Mouse (Mus musculus): Measurements from ENCODE around the gene Dennd1a. TPM values are rescaled to one million over a fixed set of nuclear protein-coding genes. Genes with fewer than 3 reads are reported as not detected.
"Not testable (repeated sequence)": the region's sequence is repeated elsewhere in the genome, so short reads cannot be mapped to it uniquely, and the experiment has no call there.

Dennd1a gene
- total RNA-seq, 2 experiments from 2014 or later = 29.9 to 35.4 TPM

DNA sequence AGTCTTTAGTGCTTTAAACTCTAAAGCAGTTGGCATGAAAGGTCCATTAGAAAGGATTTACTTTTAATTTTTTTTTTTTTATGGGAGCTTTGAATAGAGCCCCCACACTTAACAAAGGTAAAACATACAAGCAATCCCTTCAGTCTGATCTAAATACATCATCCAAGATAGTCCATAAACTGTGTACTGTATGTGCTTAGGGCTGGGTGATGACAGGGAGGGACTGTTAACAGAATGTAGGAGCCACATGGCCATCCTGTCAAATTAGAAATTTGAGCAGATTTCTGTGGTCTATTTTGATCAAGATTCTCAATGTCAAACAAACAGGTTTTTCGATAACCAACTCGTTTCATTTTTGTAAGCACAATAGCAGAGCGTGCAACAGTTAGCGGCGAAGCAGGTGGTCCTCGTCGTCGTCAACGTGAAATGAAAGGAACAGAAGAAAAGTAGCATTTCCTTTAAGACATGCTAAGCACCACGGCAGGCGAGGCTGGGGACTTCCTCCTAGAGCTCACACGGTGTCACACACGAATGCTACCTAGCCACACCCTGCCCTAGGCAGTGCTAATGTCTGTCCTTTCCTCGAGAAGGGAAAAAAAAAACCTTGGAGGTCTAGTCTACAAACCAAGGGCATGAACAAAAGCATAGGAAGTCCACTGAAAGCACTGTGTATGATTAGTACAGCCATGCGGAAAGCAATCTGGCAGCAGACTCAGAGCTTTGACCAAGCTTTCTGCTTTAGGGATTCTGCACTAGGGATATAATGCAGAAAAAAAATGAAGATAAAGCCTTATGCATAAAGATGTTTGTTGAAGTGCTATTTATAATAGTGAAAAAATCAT lies 305.4 kb downstream of the Dennd1a start:
- no peak for DNase-seq (ENCODE audit: low spot score in 2 of 2)

DNA sequence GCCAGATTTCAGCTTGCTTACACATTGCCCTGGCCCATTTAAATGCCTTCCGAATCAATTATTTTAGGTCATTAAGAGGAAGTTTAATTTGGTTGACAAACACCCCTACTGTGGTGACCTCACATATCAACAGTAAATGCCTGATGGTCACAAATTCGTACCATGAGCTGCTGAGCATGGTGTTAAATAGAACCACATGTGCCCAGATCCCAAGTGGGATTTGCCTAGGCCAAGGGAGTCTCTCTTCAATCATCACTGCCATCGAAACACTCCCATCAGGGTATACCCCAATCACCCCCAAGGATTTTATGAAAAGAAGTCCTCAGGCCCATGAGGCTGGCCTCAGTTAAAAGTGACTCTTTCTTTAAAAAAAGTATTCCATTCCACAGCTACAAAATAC lies 313.0 kb downstream of the Dennd1a start:
- no peak for DNase-seq (ENCODE audit: low spot score in 2 of 2)

DNA sequence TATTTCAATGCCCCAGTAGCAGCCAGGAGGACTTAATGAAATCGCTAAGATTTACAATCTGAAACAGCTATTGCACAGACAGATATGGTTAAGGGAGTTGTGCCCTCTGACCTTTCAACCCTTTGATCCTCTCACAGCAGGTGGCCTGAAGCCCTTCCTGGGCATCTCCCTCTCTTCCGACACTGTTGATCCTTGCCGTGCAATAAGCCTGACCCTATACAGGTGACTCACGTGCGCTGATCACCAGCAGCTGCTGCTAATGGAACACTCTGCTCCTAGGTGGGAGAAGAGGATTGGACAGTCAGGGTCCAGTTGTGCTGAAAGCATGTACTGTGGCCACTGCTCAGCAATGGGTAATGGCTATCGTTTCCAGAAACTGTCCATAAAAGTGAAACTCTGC lies 314.6 kb downstream of the Dennd1a start:
- DNase-seq (ENCODE audit: low spot score in 2 of 2) = no peak

DNA sequence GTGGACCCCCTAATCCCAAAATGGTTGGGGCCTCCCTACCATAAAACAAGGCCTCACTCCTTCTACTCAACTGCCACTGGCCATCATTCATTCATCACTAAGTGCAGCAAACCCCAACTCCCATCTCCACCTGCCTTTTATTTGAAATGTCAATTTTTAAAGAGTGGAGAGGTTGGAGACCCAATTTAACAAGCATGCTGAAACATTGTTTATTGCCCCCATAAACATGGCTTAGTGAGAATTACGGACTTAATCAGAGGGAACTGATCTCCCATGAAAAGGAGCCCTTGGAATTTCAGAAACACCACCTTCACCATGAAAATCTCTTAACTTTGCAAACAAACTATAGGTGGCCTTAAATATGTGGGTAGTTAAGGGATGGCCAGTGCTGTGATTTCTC lies 315.5 kb downstream of the Dennd1a start:
- DNase-seq (ENCODE audit: low spot score in 2 of 2) = no peak

DNA sequence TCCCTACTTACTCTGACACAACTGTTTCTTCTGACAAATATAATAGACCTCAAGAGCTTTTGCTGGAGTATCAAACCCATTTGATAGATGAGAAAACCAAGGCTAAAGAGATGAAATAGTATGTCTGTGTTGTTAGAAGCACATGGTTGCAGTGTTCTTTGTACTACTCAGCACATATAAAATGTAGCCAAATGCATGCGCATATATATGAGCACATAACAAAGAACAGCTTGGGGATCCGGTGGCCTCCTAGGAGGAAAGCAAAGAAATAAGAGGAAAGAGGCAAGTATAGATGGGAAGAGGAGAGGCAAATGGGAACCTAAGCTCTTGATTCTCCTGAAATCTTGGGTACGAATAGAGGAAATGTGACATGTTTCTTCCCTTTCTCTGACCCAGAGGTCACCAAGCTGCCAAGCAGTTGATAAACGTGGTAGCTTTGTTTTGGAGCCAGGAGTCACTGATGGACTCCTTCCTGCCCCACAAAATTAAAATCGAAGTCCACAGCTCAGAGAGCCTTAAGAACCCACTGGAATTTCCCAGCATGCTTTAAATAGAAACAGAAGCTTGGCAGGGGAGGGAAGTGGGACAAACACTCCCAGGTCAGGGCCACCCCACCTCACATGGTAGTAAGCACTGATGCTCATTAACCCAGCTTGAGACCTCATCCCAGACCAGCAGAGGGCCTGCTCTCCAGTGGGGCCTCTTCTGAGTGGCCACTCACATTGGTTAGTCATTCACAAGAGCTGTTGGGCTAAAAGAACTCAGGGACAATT lies 317.3 kb downstream of the Dennd1a start:
- DNase-seq (ENCODE audit: low spot score in 2 of 2) = no peak

DNA sequence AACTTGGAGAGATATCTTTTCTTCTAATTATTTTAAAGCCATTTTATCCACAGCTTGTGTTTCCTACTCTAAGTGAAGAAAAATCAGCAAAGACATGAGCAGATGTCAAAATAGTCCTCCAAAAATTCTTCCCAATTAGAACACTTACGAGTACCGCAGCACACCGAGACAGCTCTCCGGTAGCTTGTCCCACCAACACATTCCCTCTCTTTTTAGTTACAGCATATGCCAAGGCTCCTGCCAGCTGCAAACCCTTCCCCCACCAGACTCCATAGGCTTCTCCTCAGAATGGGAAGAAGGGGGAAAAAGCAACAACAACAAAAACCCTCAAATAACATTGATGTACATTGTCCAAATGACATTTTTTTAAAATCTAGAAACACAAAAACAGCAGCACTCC lies 322.7 kb downstream of the Dennd1a start:
- no peak for DNase-seq (ENCODE audit: low spot score in 2 of 2)

DNA sequence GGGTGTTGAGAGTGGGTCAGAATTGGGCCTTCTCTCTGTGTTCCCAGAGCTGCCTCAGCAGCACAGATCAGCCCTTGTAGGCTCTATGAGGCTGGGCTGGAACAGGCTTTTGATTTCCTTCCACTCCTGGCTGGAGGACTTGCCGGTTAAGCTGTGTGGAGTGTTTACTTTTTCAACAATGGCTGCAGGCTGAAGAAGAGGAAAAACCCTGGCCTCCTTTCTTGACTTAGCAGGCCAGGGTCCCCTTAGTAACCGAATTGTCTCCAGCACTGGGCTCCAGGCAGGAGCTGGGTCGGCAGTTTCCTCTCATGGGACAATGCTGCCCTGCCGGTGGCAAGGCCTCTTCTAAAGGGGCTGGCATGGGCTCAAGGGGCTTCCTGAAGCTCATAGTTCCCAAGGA lies 323.8 kb downstream of the Dennd1a start:
- no peak for DNase-seq (ENCODE audit: low spot score in 2 of 2)

DNA sequence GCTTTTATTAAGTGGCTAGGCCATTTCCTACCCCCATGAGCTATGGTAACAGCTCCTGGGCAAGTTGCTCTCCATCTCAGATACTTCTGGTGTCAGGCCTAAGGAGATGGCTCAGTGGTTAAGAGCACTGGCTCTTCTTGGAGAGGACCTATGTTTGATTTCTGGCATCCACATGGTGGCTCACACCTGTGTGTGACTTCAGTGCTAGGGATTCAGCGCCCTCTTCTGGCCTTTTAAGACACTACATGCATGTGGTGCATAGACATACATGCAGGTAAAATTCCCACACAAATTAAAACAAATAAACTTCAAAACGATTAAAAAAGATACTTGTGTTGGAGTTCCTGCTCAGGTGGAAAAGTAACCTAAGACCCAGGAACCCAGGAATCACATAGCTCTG lies 338.8 kb downstream of the Dennd1a start:
- no peak for DNase-seq (ENCODE audit: low spot score in 2 of 2)

DNA sequence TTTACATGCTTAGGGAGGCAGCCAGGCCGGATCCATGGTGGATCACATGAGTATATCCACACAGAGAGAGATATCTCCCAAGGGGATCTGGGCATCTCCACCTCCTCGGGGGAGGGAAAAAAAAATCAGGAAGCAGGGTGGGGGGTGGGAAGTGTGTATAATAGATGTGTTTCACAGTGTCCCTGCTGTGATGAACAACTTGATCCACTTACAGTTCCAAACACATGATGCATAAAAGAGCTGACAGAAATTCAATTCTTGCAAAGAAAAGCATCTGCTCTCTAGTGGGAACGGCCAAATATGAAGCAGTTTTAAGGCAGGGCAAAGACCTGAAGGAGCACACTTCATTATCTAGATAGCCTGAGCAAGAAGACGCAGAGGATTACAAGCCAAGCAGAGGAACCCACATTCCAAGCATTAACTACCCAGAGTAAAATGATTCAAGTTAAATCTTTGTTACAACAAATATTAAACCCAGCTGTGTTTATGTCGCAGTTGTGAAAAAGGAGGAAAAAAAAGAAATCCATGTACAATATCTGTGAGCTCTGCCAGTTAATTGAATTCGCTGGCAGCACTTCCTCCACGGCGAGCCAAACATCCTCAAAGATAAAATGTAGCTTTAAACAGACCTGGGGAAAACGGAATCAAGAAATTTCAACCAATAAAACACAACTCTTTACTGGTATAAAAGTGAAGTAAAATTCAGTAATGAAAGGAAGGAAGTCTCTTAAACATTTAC lies 341.4 kb downstream of the Dennd1a start:
- DNase-seq (ENCODE audit: low spot score in 2 of 2) = no peak

DNA sequence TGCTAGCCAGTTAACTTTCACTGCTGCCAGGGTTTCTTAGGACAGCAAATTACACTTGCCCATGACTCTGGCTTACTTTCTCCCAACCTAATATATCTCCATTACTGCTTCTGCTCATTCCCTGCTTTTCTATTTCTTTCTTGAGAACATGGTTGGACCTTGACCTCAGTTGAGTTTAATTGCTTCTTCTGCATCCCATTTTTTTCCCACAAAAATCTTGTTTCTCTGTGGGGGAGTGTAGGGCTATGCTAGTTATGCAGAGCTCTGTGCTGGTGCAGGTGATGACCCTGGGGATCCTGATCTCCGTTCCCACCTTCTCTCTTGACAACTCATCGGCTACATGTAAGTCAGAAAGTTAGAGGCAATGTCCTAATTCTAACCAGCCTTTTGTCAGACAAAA lies 344.3 kb downstream of the Dennd1a start:
- DNase-seq (ENCODE audit: low spot score in 2 of 2) = no peak

DNA sequence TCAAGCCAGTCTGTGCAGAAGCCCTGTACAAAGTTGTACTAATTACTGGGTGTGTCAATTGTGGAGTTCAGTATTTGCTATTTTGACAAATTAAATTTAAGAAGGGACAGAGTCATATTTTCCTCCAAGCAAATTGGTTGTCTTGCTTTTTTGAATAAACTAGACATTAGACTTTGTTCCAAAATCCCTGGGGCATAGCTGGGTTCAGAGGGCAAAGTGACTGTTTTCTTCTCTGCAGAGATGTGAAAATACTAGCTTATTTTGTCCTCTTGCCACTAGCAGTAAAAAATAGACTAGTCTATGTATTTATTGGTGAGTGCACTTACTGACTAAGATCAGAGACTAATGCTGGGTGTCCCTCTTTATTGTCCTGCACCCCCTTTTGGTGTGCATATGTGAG lies 345.4 kb downstream of the Dennd1a start:
- DNase-seq (ENCODE audit: low spot score in 2 of 2) = no peak

DNA sequence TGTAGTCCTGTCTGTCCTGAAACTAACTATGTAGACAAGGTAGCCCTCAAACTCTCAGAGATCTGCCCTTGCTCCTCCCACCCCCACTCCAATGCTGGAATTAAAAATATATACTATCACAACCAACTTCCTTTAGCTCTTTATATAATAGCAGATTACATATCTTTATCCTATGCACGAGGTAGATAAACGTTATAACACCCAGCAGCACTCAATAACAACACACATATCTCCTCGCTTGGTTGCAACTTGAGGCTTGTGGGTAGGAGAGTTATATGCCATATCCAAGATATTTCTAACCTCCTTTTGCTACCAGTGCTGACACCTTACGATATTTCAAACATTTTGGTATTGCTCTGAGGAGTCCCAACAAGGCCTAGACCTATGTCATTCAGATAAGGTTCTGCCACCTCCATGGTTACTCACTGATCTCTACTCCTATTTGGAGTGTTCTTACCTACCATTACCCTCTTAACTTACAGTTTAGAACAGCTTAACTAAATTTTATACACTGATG lies 346.3 kb downstream of the Dennd1a start:
- DNase-seq (ENCODE audit: low spot score in 2 of 2) = no peak

DNA sequence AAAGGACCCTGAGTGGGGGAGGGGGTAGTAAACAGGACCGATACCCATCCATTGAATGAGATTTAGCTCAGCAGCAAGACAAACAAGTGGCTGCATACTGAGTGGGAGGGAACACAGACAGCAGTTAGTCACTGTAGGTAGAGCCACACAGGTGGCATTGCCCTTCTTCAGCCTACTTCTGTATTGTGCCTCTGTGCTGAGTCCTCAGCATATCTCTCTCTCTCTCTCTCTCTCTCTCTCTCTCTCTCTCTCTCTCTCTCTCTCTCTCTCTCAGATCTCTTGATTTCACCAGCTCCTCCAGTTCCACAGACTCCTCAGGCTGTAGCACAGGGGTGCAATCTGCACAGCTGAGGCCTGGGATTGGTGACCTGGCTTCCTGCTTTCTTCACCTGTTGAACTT lies 347.2 kb downstream of the Dennd1a start:
- DNase-seq (ENCODE audit: low spot score in 2 of 2) = no peak

DNA sequence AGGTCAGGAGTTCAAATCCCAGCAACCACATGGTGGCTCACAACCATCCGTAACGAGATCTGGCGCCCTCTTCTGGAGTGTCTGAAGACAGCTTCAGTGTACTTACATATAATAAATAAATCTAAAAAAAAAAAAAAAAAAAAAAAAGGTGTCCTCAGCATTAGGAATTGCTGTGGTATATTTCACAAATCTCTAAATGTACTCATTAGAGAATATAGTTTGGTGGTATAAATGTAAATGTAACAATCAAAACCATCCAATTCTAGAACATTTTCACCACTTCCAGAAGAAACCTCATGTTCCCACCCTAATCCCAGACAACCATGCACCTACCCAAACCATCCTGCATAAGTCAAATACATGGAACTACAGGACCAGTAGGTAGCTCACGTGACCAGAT lies 350.3 kb downstream of the Dennd1a start:
- not testable (repeated sequence) for DNase-seq (ENCODE audit: low spot score in 2 of 2)

DNA sequence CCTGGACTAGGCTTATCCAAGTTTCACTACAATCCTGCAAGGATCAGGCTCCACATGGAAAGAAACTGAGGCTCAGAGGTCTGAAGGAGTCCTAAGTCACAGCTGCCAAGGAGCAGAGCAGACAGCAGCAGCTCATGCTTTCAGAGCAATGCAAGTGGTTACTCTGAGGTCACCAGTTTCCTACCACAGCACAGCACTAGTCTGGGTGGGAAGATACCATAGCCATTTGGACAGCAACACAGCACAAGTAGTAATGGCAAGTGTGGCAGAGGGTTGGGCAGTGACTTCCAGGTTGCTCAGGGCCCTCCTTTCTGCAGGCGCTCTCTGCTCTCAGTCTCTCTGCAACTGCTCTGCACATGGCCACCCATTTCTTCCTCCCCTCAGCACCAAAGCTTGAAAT lies 354.9 kb downstream of the Dennd1a start:
- no peak for DNase-seq (ENCODE audit: low spot score in 2 of 2)

DNA sequence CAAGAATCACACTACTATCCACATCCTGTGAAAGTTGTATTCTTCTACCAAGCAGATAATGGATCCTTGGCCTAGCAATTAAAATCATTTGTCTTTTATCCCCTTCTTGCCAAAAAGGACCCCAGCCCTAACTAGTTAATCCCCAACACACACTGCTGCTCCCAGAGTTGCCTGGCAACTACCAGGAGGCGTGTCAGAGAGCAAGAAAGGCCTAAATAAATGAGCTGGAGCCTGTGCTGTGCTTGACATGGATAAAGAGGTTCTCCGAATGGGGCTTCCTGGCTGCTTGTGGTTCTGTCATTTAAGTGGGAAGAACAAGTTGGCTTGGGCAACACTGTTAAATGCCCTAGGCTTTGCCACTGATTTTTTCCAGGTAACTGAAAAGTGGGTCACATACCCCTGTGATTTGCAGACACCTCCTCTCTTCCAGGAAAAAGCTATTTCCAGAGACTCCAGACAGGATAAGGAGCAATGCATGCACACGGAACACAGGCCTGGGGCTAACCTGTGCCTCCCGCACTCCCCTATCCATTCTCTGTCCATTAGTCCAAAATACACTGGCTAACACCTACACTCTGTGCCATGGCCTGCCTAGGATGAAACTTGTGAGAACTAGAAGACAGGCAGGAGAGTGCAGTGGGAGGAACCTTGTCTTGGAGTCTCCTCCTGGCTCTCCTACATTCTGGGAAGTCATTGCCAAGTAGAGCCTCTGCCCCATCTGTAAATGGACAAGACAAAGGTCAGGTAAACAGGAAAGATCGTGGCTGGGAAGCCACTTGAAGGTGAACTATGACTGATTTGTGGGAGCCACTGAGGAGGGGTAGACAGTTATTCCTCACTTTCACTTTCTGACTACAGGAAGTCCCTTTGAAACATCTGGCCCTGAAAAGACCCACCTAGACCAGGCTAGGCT lies 355.9 kb downstream of the Dennd1a start:
- no peak for DNase-seq (ENCODE audit: low spot score in 2 of 2)

DNA sequence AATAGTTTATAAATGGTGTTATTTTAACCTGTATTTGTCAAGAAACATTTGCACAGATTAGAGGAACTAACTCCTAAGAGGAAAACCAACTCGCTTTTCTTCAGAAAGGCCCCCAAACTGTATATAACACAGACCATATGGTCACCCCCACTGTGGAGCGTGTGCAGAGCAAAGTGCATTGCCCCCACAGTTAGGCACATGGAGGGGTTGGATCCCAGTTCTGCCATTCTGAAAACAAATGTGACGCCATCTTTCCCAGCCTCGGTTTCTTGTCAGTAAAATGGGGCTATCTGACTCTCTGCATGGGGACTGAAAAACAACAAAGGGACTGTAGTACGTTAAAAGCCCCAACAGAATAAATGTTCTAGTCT lies 361.1 kb downstream of the Dennd1a start:
- no peak for DNase-seq (ENCODE audit: low spot score in 2 of 2)

DNA sequence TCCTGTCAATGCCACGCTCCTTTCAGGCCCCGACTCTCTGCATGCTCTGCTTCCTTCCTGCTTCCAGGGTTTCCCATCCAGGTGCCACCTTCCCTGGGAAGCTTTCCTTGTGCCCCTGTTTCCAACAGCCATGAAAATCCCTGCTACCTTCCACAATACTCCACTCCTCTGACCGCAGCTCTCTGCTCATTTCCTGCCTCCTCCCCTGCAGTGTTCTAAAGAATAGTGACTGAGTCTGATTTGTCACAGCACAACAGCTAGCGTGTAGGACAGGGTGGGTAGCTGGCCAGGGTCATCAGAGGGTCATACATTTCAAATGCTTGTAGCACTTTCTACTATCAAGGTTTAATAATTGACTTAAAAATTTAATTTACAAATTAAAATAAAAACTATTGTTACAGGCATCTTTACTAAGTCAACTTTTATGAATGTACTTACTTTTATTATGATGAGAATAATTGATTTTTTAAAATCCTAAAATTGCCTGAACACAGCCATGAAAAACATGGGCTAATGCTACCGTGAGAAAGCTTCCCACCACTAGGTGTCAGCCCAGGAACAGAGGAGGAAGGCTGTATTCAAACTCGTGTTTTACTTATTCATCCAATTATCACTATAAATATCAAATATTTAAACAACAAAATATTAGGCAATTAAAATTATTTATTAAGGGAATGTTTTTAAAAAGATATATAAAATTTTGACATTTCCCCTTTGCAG lies 361.6 kb downstream of the Dennd1a start:
- no peak for DNase-seq (ENCODE audit: low spot score in 2 of 2)

DNA sequence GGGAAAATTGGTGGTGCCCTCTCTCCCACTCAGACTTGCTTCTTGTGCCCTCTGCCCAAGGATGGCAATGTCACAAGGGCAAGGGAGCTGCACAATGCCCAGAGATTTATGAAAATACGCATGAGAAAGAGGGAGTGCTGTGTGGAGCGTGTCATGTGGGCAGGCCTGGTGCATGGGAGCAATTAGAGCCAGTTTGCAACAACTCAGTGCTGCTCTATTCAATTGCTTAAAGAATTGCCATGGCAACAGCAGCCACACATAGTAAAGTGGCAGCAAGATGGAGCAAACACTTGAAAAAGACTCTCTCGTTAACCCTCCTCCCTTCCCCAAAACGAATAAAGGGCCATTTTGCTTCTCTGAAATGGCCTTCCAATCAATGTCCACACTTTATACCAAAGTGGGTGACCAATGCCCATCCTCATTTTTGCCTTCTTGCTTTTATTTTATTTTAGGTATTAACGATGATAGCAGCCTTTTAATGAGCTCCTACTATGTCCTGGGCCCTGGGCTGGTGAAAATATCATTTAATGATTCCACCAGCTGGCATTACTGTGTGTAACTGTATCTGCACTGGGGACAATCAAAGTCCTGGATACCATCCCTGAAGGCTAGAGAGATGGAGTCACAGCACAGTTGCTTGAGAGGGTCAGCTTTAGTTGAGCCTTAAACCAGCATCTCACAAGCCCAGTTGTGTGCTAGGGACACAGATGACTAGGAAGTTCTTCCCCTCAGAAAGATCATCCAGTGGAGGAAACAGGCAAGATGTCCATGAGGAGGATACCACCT lies 378.3 kb downstream of the Dennd1a start:
- DNase-seq (ENCODE audit: low spot score in 2 of 2) = no peak

Data from adrenal gland, postnatal 4 days (tissue).